Mouse (Mus musculus): ENCODE measurements around the gene Olfr466.

Gene Olfr466

DNA sequence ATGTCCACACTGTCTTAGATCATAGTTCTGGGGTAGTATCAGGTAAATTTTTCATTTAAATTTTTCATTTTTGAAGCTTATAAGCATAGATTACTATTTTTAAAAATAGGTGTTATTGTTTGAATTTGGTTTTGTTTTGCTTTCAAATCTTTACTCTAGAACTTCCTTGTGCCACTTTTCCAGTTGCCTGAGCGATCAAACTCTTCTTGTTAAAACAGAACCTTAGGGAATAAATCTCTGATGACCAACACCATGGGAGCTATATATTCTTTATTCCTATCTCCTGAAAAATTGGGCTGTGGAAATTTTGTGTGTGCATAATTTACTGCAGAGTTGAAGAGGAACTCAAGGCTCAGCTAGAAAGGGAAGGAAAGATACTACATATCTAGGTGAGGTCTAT, at the start of gene Olfr466:
TSS of gene Olfr466 (plus strand) at position 301 of the 400 bp plus-strand sequence.
- TF ChIP-seq CTCF (conservative IDR thresholded peaks at IDR 0.05; ENCODE audit: low read length), result no peak
- no peak for TF ChIP-seq NANOG (IDR thresholded peaks at IDR 0.05; ENCODE audit: borderline replicate concordance, low read length)
- TF ChIP-seq POU5F1 (IDR thresholded peaks at IDR 0.05; ENCODE audit: borderline replicate concordance, low read length), result no peak
- H3K4me3 ChIP-seq (replicated peaks; ENCODE audit: low read length), result no peak within 1 kb of the TSS
- no peaks in the 10 kb centered on the region for H3K36me3 ChIP-seq (ENCODE audit: insufficient read depth, low read length)
- H3K27me3 ChIP-seq (ENCODE audit: insufficient read depth, low read length), result no peaks in the 10 kb centered on the region
- H3K4me1 ChIP-seq (replicated peaks; ENCODE audit: low read depth, low read length), result no peaks in the 10 kb centered on the region
- no peaks in the 10 kb centered on the region for H3K9me3 ChIP-seq (ENCODE audit: low read length)

DNA sequence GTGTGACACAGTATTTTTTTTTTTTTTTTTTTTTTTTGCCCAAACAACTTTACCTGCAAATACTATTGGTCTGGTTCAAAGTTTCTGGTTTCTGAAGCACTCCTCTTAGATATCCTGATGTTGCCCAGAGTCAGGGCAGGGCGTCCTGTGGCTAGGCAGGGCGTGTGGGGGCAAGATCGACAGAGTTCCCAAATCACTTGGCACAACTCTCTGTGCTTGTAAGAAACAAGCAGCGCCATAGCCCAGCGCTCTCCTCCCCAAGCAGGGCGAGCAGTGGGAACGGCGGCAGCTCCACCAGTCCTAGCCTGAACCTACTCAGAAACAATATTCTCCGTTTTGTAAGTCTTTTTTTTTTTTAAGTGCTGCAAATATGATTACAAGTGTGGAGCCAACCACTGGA, 49.4 kb upstream of the Olfr466 start:
- no peak for TF ChIP-seq POU5F1 (IDR thresholded peaks at IDR 0.05; ENCODE audit: borderline replicate concordance, low read length)
- no peak for TF ChIP-seq CTCF (conservative IDR thresholded peaks at IDR 0.05; ENCODE audit: low read length)
- TF ChIP-seq NANOG (IDR thresholded peaks at IDR 0.05; ENCODE audit: borderline replicate concordance, low read length), result no peak
- H3K4me1 ChIP-seq (replicated peaks; ENCODE audit: low read depth, low read length), result peaks cover 19% of the 10 kb centered on the region; the same call in 1 of the 2 replicates
- no peaks in the 10 kb centered on the region for H3K36me3 ChIP-seq (ENCODE audit: insufficient read depth, low read length)
- no peak overlapping the region for H3K4me3 ChIP-seq (replicated peaks; ENCODE audit: low read length)
- peaks cover 3% of the 10 kb centered on the region; the same call in 1 of the 2 replicates for H3K9me3 ChIP-seq (ENCODE audit: low read length)
- H3K27me3 ChIP-seq (ENCODE audit: insufficient read depth, low read length), result no peaks in the 10 kb centered on the region

DNA sequence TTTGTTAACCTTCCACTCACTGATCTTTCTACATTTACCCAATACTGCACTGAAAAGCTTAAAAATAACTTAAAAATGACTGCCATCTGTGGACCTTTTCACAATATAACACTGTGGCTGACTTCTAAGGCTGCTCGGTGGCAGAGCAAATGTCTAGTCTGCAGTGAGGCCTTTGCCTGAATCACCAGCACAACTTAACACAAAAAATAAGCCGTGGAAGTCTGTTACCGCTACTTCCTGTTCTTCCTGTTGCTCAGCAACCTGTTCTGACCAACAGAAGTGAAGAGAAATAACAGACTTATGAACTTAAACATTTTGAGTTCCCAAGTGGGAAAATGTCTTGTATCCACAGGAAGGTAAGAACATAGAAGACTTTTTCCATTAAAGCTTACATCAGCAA, 48.8 kb upstream of the Olfr466 start:
- H3K27me3 ChIP-seq (ENCODE audit: insufficient read depth, low read length), result no peaks in the 10 kb centered on the region
- H3K4me3 ChIP-seq (replicated peaks; ENCODE audit: low read length), result no peak overlapping the region
- H3K9me3 ChIP-seq (ENCODE audit: low read length), result no peaks in the 10 kb centered on the region
- no peak for TF ChIP-seq NANOG (IDR thresholded peaks at IDR 0.05; ENCODE audit: borderline replicate concordance, low read length)
- no peak for TF ChIP-seq CTCF (conservative IDR thresholded peaks at IDR 0.05; ENCODE audit: low read length)
- TF ChIP-seq POU5F1 (IDR thresholded peaks at IDR 0.05; ENCODE audit: borderline replicate concordance, low read length), result no peak
- H3K36me3 ChIP-seq (ENCODE audit: insufficient read depth, low read length), result no peaks in the 10 kb centered on the region
- H3K4me1 ChIP-seq (replicated peaks; ENCODE audit: low read depth, low read length), result peaks cover 19% of the 10 kb centered on the region; the same call in 1 of the 2 replicates

DNA sequence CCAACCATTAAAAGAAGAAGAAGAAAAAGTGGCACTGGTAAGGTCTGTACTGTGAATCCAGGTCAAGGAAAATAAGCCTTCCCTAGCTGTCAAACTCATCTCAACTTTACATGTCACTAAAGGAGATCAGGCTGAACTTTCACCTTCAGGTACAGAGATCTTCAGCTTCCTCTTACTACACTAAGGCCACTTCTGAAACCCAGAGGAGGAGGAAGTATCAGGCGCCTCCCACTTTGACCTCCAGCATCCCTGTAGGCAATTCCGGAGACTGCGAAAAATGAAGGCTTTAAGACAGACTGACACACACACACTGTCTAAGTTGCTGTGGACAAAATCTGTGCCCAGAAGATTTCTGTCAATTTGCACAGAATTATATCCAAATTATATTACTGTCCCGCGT, 38.1 kb upstream of the Olfr466 start:
- peaks cover 19% of the 10 kb centered on the region for H3K4me1 ChIP-seq (replicated peaks; ENCODE audit: low read depth, low read length)
- H3K9me3 ChIP-seq (ENCODE audit: low read length), result no peaks in the 10 kb centered on the region
- TF ChIP-seq CTCF (conservative IDR thresholded peaks at IDR 0.05; ENCODE audit: low read length) (no peak), POU5F1 (IDR thresholded peaks at IDR 0.05; ENCODE audit: borderline replicate concordance, low read length) (no peak), NANOG (IDR thresholded peaks at IDR 0.05; ENCODE audit: borderline replicate concordance, low read length) (no peak)
- H3K27me3 ChIP-seq (ENCODE audit: insufficient read depth, low read length), result no peaks in the 10 kb centered on the region
- no peaks in the 10 kb centered on the region for H3K36me3 ChIP-seq (ENCODE audit: insufficient read depth, low read length)
- peak overlapping the region; percentile 89 for H3K4me3 ChIP-seq (replicated peaks; ENCODE audit: low read length)

DNA sequence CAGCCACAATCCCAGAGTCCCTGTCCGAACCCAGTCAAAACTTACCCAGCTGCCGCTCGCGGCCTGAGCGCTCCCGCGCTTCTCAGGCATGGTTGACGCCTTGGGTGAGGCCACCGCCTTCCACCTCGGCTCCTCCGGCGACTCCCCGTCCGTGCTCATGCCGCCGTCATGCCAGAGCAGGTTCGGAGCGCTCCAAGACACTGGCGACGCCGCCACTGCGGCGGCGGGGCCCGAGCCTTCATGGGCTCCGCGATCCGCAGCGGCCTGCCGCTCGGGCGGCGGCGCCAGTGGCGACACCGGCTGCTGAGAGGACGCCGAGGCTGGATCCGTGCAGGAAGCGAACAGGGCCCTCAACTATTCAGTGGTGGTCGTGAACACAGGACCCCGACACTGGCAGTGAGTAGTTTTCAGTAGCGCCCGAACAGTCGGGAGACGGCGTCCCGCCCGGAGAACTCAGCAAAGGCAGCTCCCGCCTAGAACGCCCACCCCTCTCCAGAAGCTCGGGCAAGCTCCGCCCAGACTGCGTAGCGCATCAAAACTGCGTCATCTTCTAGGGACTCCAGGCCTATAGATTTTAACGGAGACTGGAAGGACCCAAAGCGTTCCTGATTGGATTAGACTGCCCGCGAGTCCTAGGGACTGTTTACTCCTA, 37.5 kb upstream of the Olfr466 start, which contains the start of gene Mfsd14b:
TSS of gene Mfsd14b (minus strand) at position 517 of the 652 bp plus-strand sequence.
- H3K36me3 ChIP-seq (ENCODE audit: insufficient read depth, low read length), result no peaks in the 10 kb centered on the region
- H3K4me1 ChIP-seq (replicated peaks; ENCODE audit: low read depth, low read length), result peaks cover 19% of the 10 kb centered on the region
- H3K4me3 ChIP-seq (replicated peaks; ENCODE audit: low read length), result peak within 1 kb of the TSS; percentile 89
- no peaks in the 10 kb centered on the region for H3K27me3 ChIP-seq (ENCODE audit: insufficient read depth, low read length)
- TF ChIP-seq CTCF (conservative IDR thresholded peaks at IDR 0.05; ENCODE audit: low read length), result no peak
- TF ChIP-seq NANOG (IDR thresholded peaks at IDR 0.05; ENCODE audit: borderline replicate concordance, low read length), result no peak
- TF ChIP-seq POU5F1 (IDR thresholded peaks at IDR 0.05; ENCODE audit: borderline replicate concordance, low read length), result no peak
- no peaks in the 10 kb centered on the region for H3K9me3 ChIP-seq (ENCODE audit: low read length)

DNA sequence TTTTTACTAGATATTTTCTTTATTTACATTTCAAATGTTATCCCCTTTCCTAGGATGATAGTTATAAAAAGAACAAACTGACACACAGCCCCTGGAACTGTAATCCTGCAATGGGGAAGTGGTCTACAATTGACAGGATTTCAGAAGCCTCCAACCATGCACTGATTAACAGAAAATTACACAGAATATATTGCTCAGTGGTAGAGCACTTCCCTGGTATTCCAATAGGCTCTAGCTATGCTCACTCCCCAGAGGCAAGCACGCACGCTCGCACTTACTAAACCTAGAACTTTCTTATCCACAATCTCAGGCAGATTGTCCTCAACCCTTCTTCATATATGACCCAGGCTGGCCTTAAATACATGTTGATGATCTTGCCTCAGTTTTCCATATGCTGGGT, 36.8 kb upstream of the Olfr466 start:
- peaks cover 19% of the 10 kb centered on the region for H3K4me1 ChIP-seq (replicated peaks; ENCODE audit: low read depth, low read length)
- H3K36me3 ChIP-seq (ENCODE audit: insufficient read depth, low read length), result no peaks in the 10 kb centered on the region
- no peaks in the 10 kb centered on the region for H3K27me3 ChIP-seq (ENCODE audit: insufficient read depth, low read length)
- TF ChIP-seq POU5F1 (IDR thresholded peaks at IDR 0.05; ENCODE audit: borderline replicate concordance, low read length) (no peak), NANOG (IDR thresholded peaks at IDR 0.05; ENCODE audit: borderline replicate concordance, low read length) (no peak), CTCF (conservative IDR thresholded peaks at IDR 0.05; ENCODE audit: low read length) (no peak)
- no peaks in the 10 kb centered on the region for H3K9me3 ChIP-seq (ENCODE audit: low read length)
- peak overlapping the region; percentile 89 for H3K4me3 ChIP-seq (replicated peaks; ENCODE audit: low read length)

DNA sequence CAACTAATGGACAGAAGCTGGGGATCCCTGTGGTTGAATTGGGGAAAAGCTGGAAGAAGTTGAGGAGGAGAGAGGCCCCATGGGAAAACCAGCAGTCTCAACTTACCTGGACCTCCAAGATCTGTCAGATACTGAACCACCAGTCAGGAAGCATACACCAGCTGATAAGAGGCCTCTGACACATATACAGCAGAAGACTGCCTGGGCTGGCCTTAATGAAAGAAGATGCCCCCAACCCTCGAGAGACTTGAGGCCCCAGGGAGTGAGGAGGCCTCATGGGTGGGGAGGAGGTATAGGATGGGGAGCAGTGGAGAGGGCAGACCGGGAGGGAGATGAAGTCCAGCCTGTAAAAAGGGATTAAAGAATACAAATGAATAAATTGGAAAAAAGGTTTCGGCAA, 29.1 kb upstream of the Olfr466 start:
- Histone ChIP-seq H3K27me3 (ENCODE audit: insufficient read depth, low read length) (no peaks in the 10 kb centered on the region), H3K4me1 (replicated peaks; ENCODE audit: low read depth, low read length) (no peaks in the 10 kb centered on the region)

DNA sequence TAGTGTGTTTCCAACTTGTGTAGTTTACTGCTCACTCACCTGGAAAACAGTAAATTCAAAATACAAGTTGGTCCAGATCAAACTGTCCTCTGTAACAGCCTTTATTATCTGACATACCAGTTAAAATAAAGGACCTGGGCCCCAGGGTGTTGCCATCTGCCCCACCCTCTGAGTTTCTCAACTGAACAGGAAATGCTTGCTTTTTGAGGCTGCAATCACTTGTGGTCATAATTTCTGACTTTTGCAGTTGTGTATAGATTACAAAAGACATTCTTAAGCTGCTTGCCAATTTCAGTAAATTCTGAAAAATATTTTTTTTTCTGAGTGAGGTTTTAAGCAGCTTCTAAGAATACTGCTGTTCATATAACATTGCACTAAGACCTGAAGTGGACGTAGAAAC, 27.9 kb upstream of the Olfr466 start:
- H3K36me3 ChIP-seq (ENCODE audit: insufficient read depth, low read length), result no peaks in the 10 kb centered on the region
- H3K9me3 ChIP-seq (ENCODE audit: low read length), result no peaks in the 10 kb centered on the region
- TF ChIP-seq NANOG (IDR thresholded peaks at IDR 0.05; ENCODE audit: borderline replicate concordance, low read length), result no peak
- TF ChIP-seq CTCF (conservative IDR thresholded peaks at IDR 0.05; ENCODE audit: low read length), result no peak
- TF ChIP-seq POU5F1 (IDR thresholded peaks at IDR 0.05; ENCODE audit: borderline replicate concordance, low read length), result no peak
- no peaks in the 10 kb centered on the region for H3K27me3 ChIP-seq (ENCODE audit: insufficient read depth, low read length)
- no peaks in the 10 kb centered on the region for H3K4me1 ChIP-seq (replicated peaks; ENCODE audit: low read depth, low read length)
- no peak overlapping the region for H3K4me3 ChIP-seq (replicated peaks; ENCODE audit: low read length)

More for the DNA sequence above, 29.1 kb upstream of the Olfr466 start:
- Histone ChIP-seq H3K36me3 (ENCODE audit: insufficient read depth, low read length) (no peaks in the 10 kb centered on the region), H3K4me3 (replicated peaks; ENCODE audit: low read length) (no peak overlapping the region), H3K9me3 (ENCODE audit: low read length) (no peaks in the 10 kb centered on the region)
- no peak for TF ChIP-seq CTCF (conservative IDR thresholded peaks at IDR 0.05; ENCODE audit: low read length)
- TF ChIP-seq NANOG (IDR thresholded peaks at IDR 0.05; ENCODE audit: borderline replicate concordance, low read length), result no peak

Data from E14TG2a.4 (cell line).